8 mouse cellular contexts compared by ENCODE assay signal in the genomic region with DNA sequence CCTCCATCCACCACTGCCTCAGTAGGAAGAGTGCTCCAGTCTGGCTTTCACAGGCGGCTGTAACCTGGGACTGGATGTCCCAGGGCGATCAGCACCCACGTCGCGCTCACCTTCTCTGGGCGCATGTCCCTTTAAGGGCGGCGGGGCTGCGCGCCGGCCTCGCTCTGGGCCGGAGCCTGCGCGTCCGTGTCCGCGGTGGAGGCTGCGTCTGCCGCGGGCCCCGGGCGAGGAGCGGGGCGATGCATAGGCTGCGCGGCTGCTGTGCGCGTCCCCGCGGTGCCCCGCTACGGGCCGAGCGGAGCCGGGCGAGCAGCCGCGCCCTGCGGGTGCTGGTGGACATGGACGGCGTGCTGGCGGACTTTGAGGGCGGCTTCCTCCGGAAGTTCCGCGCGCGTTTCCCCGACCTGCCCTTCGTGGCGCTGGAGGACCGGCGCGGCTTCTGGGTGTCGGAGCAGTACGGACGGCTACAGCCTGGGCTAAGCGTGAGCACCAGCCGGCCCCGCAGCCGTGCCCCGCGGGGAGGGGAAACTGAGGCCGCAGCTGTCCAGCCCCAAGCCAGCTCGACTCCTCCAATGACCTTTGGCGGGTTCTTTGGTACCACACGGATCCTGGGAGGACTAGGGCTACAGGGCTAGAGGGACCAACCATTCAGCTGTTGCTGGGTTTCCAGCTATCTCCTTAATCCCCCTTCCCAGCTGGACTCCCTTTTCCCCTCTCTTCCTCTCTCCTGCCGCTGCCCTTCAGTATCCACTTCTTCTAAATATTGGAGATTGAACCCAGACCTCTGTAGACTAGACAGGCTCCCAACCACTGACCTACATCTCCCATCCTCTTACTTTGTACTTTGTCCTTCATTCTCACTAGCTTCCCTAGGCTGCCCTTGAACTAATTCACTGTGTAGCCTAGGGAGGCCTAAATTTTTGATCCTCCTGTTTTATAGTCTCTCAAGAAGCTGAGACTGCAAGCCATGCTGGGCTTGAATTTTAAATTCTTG. TPM values are rescaled to one million over a fixed set of nuclear protein-coding genes. Genes with fewer than 3 reads are reported as not detected.
DNase-seq lines count a peak whose midpoint lies in the region; ATAC-seq and TF ChIP-seq lines count a peak whose summit lies in the region.

No protein-coding gene starts in this region.

- ATAC-seq in CD4-positive, CD25-positive, alpha-beta regulatory T cell, adult 4 months: peak; percentile 74
- ATAC-seq in heart, embryonic 15.5 days (replicated peaks; ENCODE audit: insufficient number of reproducible peaks, insufficient read depth, low FRiP score, low read depth): peak; percentile 84
- peak; percentile 76 for ATAC-seq in liver, embryonic 16.5 days (ENCODE audit: low read depth)
- ATAC-seq in neural tube, embryonic 12.5 days (ENCODE audit: low FRiP score, low read depth): peak; percentile 91
- ATAC-seq in stomach, postnatal 0 days (ENCODE audit: low FRiP score, low TSS enrichment): peak; percentile 88

- no peak for TF ChIP-seq EP300 in stomach, postnatal 0 days (optimal IDR thresholded peaks at IDR 0.05)

- H3K27me3 ChIP-seq in forebrain, embryonic 10.5 days (ENCODE audit: poor library complexity, severe bottlenecking): no peaks in the 10 kb centered on the region
- H3K27me3 ChIP-seq in heart, embryonic 15.5 days: no peaks in the 10 kb centered on the region
- H3K27me3 ChIP-seq in liver, embryonic 16.5 days (ENCODE audit: control insufficient read depth, insufficient read depth, low read depth, low read length): no peaks in the 10 kb centered on the region
- no peaks in the 10 kb centered on the region for H3K27me3 ChIP-seq in neural tube, embryonic 12.5 days (replicated peaks)
- no peaks in the 10 kb centered on the region for H3K27me3 ChIP-seq in stomach, postnatal 0 days (ENCODE audit: control insufficient read depth, insufficient read depth, low read length)

- WGBS in forebrain, embryonic 10.5 days: under 1% methylated on average over 69 of the region's 69 CpGs
- WGBS in heart, embryonic 15.5 days: under 1% methylated on average over 68 of the region's 69 CpGs
- under 1% methylated on average over 69 of the region's 69 CpGs for whole genome bisulfite sequencing in liver, embryonic 16.5 days (ENCODE audit: insufficient replicate concordance)
- WGBS in neural tube, embryonic 12.5 days: under 1% methylated on average over 69 of the region's 69 CpGs
- WGBS in stomach, postnatal 0 days: under 1% methylated on average over 69 of the region's 69 CpGs

- peak overlapping the region; percentile 78 for H3K4me2 ChIP-seq in heart, embryonic 15.5 days
- H3K4me2 ChIP-seq in liver, embryonic 16.5 days (ENCODE audit: low read depth, low read length): peak overlapping the region; percentile 80
- H3K4me2 ChIP-seq in neural tube, embryonic 12.5 days (replicated peaks): peak overlapping the region; percentile 78
- H3K4me2 ChIP-seq in stomach, postnatal 0 days (replicated peaks; ENCODE audit: low read depth): peak overlapping the region; percentile 78

- peaks cover 34% of the 10 kb centered on the region for H3K4me1 ChIP-seq in forebrain, embryonic 10.5 days
- H3K4me1 ChIP-seq in heart, embryonic 15.5 days (replicated peaks): peaks cover 13% of the 10 kb centered on the region
- H3K4me1 ChIP-seq in liver, embryonic 16.5 days (ENCODE audit: control insufficient read depth, low read depth, low read length): peaks cover 6% of the 10 kb centered on the region; the same call in 1 of the 2 replicates
- peaks cover 13% of the 10 kb centered on the region; the same call in 1 of the 2 replicates for H3K4me1 ChIP-seq in neural tube, embryonic 12.5 days
- H3K4me1 ChIP-seq in stomach, postnatal 0 days (replicated peaks; ENCODE audit: control insufficient read depth, insufficient read depth): no peaks in the 10 kb centered on the region

- H3K27ac ChIP-seq in forebrain, embryonic 10.5 days: peak overlapping the region; percentile 96
- peak overlapping the region; percentile 95 for H3K27ac ChIP-seq in heart, embryonic 15.5 days
- peak overlapping the region; percentile 76 for H3K27ac ChIP-seq in liver, embryonic 16.5 days (ENCODE audit: low read length)
- H3K27ac ChIP-seq in neural tube, embryonic 12.5 days: peak overlapping the region; percentile 71
- H3K27ac ChIP-seq in stomach, postnatal 0 days (replicated peaks): peak overlapping the region; percentile 93

- H3K4me3 ChIP-seq in forebrain, embryonic 10.5 days: peak overlapping the region; percentile 86
- H3K4me3 ChIP-seq in heart, embryonic 15.5 days: peak overlapping the region; percentile 92
- peak overlapping the region; percentile 75 for H3K4me3 ChIP-seq in liver, embryonic 16.5 days (ENCODE audit: low read depth, low read length)
- peak overlapping the region; percentile 75 for H3K4me3 ChIP-seq in neural tube, embryonic 12.5 days
- H3K4me3 ChIP-seq in stomach, postnatal 0 days (ENCODE audit: low read depth, low read length): peak overlapping the region; percentile 74

- DNase-seq in c-Kit-negative CD71-positive TER-119-positive erythroid progenitor cells, embryonic 14.5 days (ENCODE audit: low read depth, low spot score): peak; percentile 27
- DNase-seq in forebrain, embryonic 10.5 days (ENCODE audit: extremely low spot score, low spot score): peak; percentile 75
- DNase-seq in kidney, postnatal 25 days: peak; percentile 80 to 89
- peak; percentile 87 for DNase-seq in stomach, postnatal 0 days (ENCODE audit: low spot score)

- H3K9me3 ChIP-seq in forebrain, embryonic 10.5 days: no peaks in the 10 kb centered on the region
- no peaks in the 10 kb centered on the region for H3K9me3 ChIP-seq in heart, embryonic 15.5 days (replicated peaks)
- H3K9me3 ChIP-seq in liver, embryonic 16.5 days (replicated peaks; ENCODE audit: control insufficient read depth, low read length): no peaks in the 10 kb centered on the region
- no peaks in the 10 kb centered on the region for H3K9me3 ChIP-seq in neural tube, embryonic 12.5 days
- H3K9me3 ChIP-seq in stomach, postnatal 0 days (ENCODE audit: control insufficient read depth, low read length): no peaks in the 10 kb centered on the region

- TF ChIP-seq CTCF in stomach, postnatal 0 days (IDR thresholded peaks at IDR 0.05; ENCODE audit: low read depth): peak; percentile 36

- H3K36me3 ChIP-seq in forebrain, embryonic 10.5 days (replicated peaks): peaks cover 23% of the 10 kb centered on the region
- no peaks in the 10 kb centered on the region for H3K36me3 ChIP-seq in heart, embryonic 15.5 days
- H3K36me3 ChIP-seq in liver, embryonic 16.5 days (ENCODE audit: control insufficient read depth, insufficient read depth): no peaks in the 10 kb centered on the region
- no peaks in the 10 kb centered on the region for H3K36me3 ChIP-seq in neural tube, embryonic 12.5 days
- H3K36me3 ChIP-seq in stomach, postnatal 0 days (ENCODE audit: control insufficient read depth, insufficient read depth, low read length): no peaks in the 10 kb centered on the region

- H3K9ac ChIP-seq in heart, embryonic 15.5 days: peak overlapping the region; percentile 89
- H3K9ac ChIP-seq in liver, embryonic 16.5 days (ENCODE audit: low read depth, low read length): peak overlapping the region; percentile 75
- peak overlapping the region; percentile 81 for H3K9ac ChIP-seq in neural tube, embryonic 12.5 days
- H3K9ac ChIP-seq in stomach, postnatal 0 days (ENCODE audit: low read length): peak overlapping the region; percentile 82

RNA-seq across cellular contexts. Expression of a gene that starts 8.6 kb away (rescaled TPM):
- polyA plus RNA-seq in CD4-positive, CD25-positive, alpha-beta regulatory T cell, adult 4 months (2017; shearing (Covaris generic)): 10 to 100 TPM; 74.8 to 80.6 TPM
- polyA plus RNA-seq in forebrain, embryonic 10.5 days (2016; fragmentation: Nextera tagmentation; extraction: Ambion mirVana): 256 and 258 TPM in 2 replicates
- 135 and 160 TPM in 2 replicates for polyA plus RNA-seq in heart, embryonic 15.5 days (2015; fragmentation: Nextera tagmentation; extraction: Ambion mirVana)
- polyA plus RNA-seq in liver, embryonic 16.5 days (2015; fragmentation: Nextera tagmentation; extraction: Ambion mirVana): 81.3 and 84.8 TPM in 2 replicates
- polyA plus RNA-seq in neural tube, embryonic 12.5 days (2016; fragmentation: Nextera tagmentation; extraction: Ambion mirVana): 209 and 214 TPM in 2 replicates
- polyA plus RNA-seq in stomach, postnatal 0 days (2015; fragmentation: Nextera tagmentation; extraction: Ambion mirVana): 90.8 and 92.8 TPM in 2 replicates

RNA-seq across cellular contexts. Expression of a gene that starts 8.9 kb away (rescaled TPM):
- 1 to 10 TPM; 7.3 to 7.8 TPM for polyA plus RNA-seq in CD4-positive, CD25-positive, alpha-beta regulatory T cell, adult 4 months (2017; shearing (Covaris generic))
- 33.6 and 38.8 TPM in 2 replicates for polyA plus RNA-seq in forebrain, embryonic 10.5 days (2016; fragmentation: Nextera tagmentation; extraction: Ambion mirVana)
- 35.0 and 38.2 TPM in 2 replicates for polyA plus RNA-seq in heart, embryonic 15.5 days (2015; fragmentation: Nextera tagmentation; extraction: Ambion mirVana)
- 12.8 and 15.2 TPM in 2 replicates for polyA plus RNA-seq in liver, embryonic 16.5 days (2015; fragmentation: Nextera tagmentation; extraction: Ambion mirVana)
- 52.3 and 53.8 TPM in 2 replicates for polyA plus RNA-seq in neural tube, embryonic 12.5 days (2016; fragmentation: Nextera tagmentation; extraction: Ambion mirVana)
- 21.9 and 23.4 TPM in 2 replicates for polyA plus RNA-seq in stomach, postnatal 0 days (2015; fragmentation: Nextera tagmentation; extraction: Ambion mirVana)

RNA-seq across cellular contexts. Expression of a gene that starts 38.4 kb away (rescaled TPM):
- polyA plus RNA-seq in CD4-positive, CD25-positive, alpha-beta regulatory T cell, adult 4 months (2017; shearing (Covaris generic)): 10 to 100 TPM; 26.9 to 39.0 TPM
- 30.9 and 35.4 TPM in 2 replicates for polyA plus RNA-seq in forebrain, embryonic 10.5 days (2016; fragmentation: Nextera tagmentation; extraction: Ambion mirVana)
- 32.6 and 36.9 TPM in 2 replicates for polyA plus RNA-seq in heart, embryonic 15.5 days (2015; fragmentation: Nextera tagmentation; extraction: Ambion mirVana)
- 15.3 and 19.3 TPM in 2 replicates for polyA plus RNA-seq in liver, embryonic 16.5 days (2015; fragmentation: Nextera tagmentation; extraction: Ambion mirVana)
- polyA plus RNA-seq in neural tube, embryonic 12.5 days (2016; fragmentation: Nextera tagmentation; extraction: Ambion mirVana): 33.3 and 34.4 TPM in 2 replicates
- polyA plus RNA-seq in stomach, postnatal 0 days (2015; fragmentation: Nextera tagmentation; extraction: Ambion mirVana): 16.1 and 16.9 TPM in 2 replicates

Comparison
In these comparisons a context has a peak if more than half of its experiments do, and no peak if none do; other contexts are left out.
1. Peak in every context shown above with its lines: DNase-seq, ATAC-seq, H3K4me3 ChIP-seq and H3K27ac ChIP-seq.
2. DNase-seq: peak in every context shown above with its lines; median percentile 87 in stomach, postnatal 0 days; 84 in kidney, postnatal 25 days; 75 in forebrain, embryonic 10.5 days; 27 in c-Kit-negative CD71-positive TER-119-positive erythroid progenitor cells, embryonic 14.5 days.